Mouse (Mus musculus): ENCODE measurements around the gene Thada.
A peak's percentile ranks its signal among the peaks of the same experiment; 100 is the strongest.
"Not testable (repeated sequence)": the region's sequence is repeated elsewhere in the genome, so short reads cannot be mapped to it uniquely, and the experiment has no call there.

The Thada gene

GRCm38 (mm10) chr17:84190885-84191284 lies 275.1 kb downstream of the Thada start:
- DNase-seq (ENCODE audit: extremely low read depth, insufficient read length, low spot score): peak; percentile 54

GRCm38 (mm10) chr17:84189127-84189854 lies 276.7 kb downstream of the Thada start:
- DNase-seq (ENCODE audit: extremely low read depth, insufficient read length, low spot score): no peak

GRCm38 (mm10) chr17:84188374-84188961 lies 277.5 kb downstream of the Thada start:
- DNase-seq (ENCODE audit: extremely low read depth, insufficient read length, low spot score): peak; percentile 98

- peak; percentile 98 for DNase-seq (ENCODE audit: extremely low read depth, insufficient read length, low spot score)
Measured at GRCm38 (mm10) chr17:84187727-84188373, 278.2 kb downstream of the Thada start, which contains the start of gene Zfp36l2. TSS of gene Zfp36l2 (minus strand) at chr17:84187947.

- DNase-seq (ENCODE audit: extremely low read depth, insufficient read length, low spot score): not testable (repeated sequence)
Measured at GRCm38 (mm10) chr17:84187264-84187663, 278.7 kb downstream of the Thada start.

- peak; percentile 85 for DNase-seq (ENCODE audit: extremely low read depth, insufficient read length, low spot score)
Measured at GRCm38 (mm10) chr17:84186451-84187202, 279.4 kb downstream of the Thada start.

- peak; percentile 71 for DNase-seq (ENCODE audit: extremely low read depth, insufficient read length, low spot score)
Measured at GRCm38 (mm10) chr17:84185581-84186450, 280.2 kb downstream of the Thada start.

GRCm38 (mm10) chr17:84185011-84185411 lies 281.0 kb downstream of the Thada start:
- DNase-seq (ENCODE audit: extremely low read depth, insufficient read length, low spot score): peak; percentile 44

- peak; percentile 97 for DNase-seq (ENCODE audit: extremely low read depth, insufficient read length, low spot score)
Measured at GRCm38 (mm10) chr17:84183291-84183781, 282.7 kb downstream of the Thada start.

- DNase-seq (ENCODE audit: extremely low read depth, insufficient read length, low spot score): peak; percentile 83
Measured at GRCm38 (mm10) chr17:84182311-84183271, 283.4 kb downstream of the Thada start.

GRCm38 (mm10) chr17:84181502-84182310 lies 284.3 kb downstream of the Thada start:
- peak; percentile 76 for DNase-seq (ENCODE audit: extremely low read depth, insufficient read length, low spot score)

- DNase-seq (ENCODE audit: extremely low read depth, insufficient read length, low spot score): peak; percentile 80
Measured at GRCm38 (mm10) chr17:84180715-84181501, 285.1 kb downstream of the Thada start.

GRCm38 (mm10) chr17:84179973-84180365 lies 286.0 kb downstream of the Thada start:
- no peak for DNase-seq (ENCODE audit: extremely low read depth, insufficient read length, low spot score)

- DNase-seq (ENCODE audit: extremely low read depth, insufficient read length, low spot score): no peak
Measured at GRCm38 (mm10) chr17:84179026-84179972, 286.7 kb downstream of the Thada start.

- no peak for DNase-seq (ENCODE audit: extremely low read depth, insufficient read length, low spot score)
Measured at GRCm38 (mm10) chr17:84177481-84177880, 288.5 kb downstream of the Thada start.

GRCm38 (mm10) chr17:84176446-84176845 lies 289.6 kb downstream of the Thada start:
- DNase-seq (ENCODE audit: extremely low read depth, insufficient read length, low spot score): no peak

Measured in 3134 (cell line).